Mouse (Mus musculus): ENCODE results near the gene Cdk14.

DNA sequence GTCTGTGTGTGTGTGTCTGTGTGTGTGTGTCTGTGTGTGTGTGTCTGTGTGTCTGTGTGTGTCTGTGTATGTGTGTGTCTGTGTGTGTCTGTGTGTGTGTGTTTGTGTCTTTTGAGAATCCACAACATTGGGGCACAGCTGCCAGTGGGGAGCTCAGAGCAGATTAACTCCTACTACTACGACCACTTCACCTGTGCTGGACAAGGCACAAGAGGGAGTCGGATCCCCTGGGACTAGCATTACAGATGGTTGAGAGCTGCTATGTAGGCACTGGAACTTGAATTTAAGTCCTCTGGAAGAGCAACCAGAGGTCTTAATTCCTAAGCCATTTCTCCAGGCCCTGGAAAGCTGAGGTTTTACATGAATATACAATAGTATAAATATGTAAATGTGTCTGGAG lies 433.9 kb downstream of the Cdk14 start:
- no peak for TF ChIP-seq MAFK (IDR thresholded peaks at IDR 0.05; ENCODE audit: insufficient read depth, low read depth, low read length)
- TF ChIP-seq HCFC1 (IDR thresholded peaks at IDR 0.05; ENCODE audit: borderline replicate concordance, insufficient read depth, low read length), result no peak
- no peak for TF ChIP-seq ZC3H11A (IDR thresholded peaks at IDR 0.05; ENCODE audit: borderline replicate concordance, low read depth, low read length)
- no peak for TF ChIP-seq CHD2 (IDR thresholded peaks at IDR 0.05; ENCODE audit: low read depth, low read length)
- TF ChIP-seq ZNF384 (IDR thresholded peaks at IDR 0.05; ENCODE audit: low read depth, low read length), result no peak

Measured in ES-E14 (cell line).